Mouse (Mus musculus) ES-E14 (cell line): ENCODE measurements around the gene Zfp282. TPM values are rescaled to one million over a fixed set of nuclear protein-coding genes. Genes with fewer than 3 reads are reported as not detected.
A peak's percentile ranks its signal among the peaks of the same experiment; 100 is the strongest.

ENCODE experiments used
- DNase-seq: peaks from one replicate; pipeline ENCODE4 v3.0.0-alpha.2; 2013; ENCODE audit warnings: low read depth, low spot score
- H3K27ac ChIP-seq: 2 replicates; pipeline ENCODE4 v1.5.1; 2012; ENCODE audit warnings: low read depth, mild to moderate bottlenecking, low read length, moderate library complexity, mixed read lengths; ENCODE audit not compliant: poor library complexity, insufficient read depth, severe bottlenecking
- H3K36me3 ChIP-seq: 2 replicates; pipeline ENCODE4 v1.6.1; 2012; ENCODE audit warnings: mild to moderate bottlenecking, low read length, moderate library complexity, mixed read lengths; ENCODE audit not compliant: control insufficient read depth, poor library complexity, insufficient read depth, severe bottlenecking
- H3K4me1 ChIP-seq, 2 experiments: fragments of 150-350 bp in 1 of 2; sonication (generic) in 1 of 2; 2 replicates each; pipeline ENCODE4 v1.6.1; 2012; ENCODE audit warnings: low read length in 2 of 2, mild to moderate bottlenecking in 1 of 2, mixed read lengths in 1 of 2; ENCODE audit not compliant: control insufficient read depth in 2 of 2, insufficient read depth in 2 of 2, poor library complexity in 1 of 2
- H3K4me3 ChIP-seq, 2 experiments: fragments of 150-350 bp in 1 of 2; sonication (generic) in 1 of 2; 2 replicates each; pipeline ENCODE4 v1.5.1; 2012; ENCODE audit warnings: low read length in 2 of 2, low read depth in 1 of 2, mild to moderate bottlenecking in 1 of 2, mixed read lengths in 1 of 2; ENCODE audit not compliant: insufficient read depth in 1 of 2, poor library complexity in 1 of 2, severe bottlenecking in 1 of 2
- H3K9ac ChIP-seq: 2 replicates; pipeline ENCODE4 v1.6.1; 2012; ENCODE audit warnings: low read depth, mild to moderate bottlenecking, low read length, mixed read lengths; ENCODE audit not compliant: poor library complexity, insufficient read depth, severe bottlenecking
- H3K9me3 ChIP-seq: fragments of 150-350 bp; sonication (generic); 2 replicates; pipeline ENCODE4 v1.6.1; 2012; ENCODE audit warnings: low read depth, mild to moderate bottlenecking, low read length; ENCODE audit not compliant: control insufficient read depth, insufficient read depth
- CHD2 ChIP-seq: IDR thresholded peaks from 2 replicates; pipeline ENCODE4 v1.6.1; 2014; ENCODE audit warnings: mild to moderate bottlenecking, low read depth, low read length, inconsistent platforms
- HCFC1 ChIP-seq: IDR thresholded peaks from 2 replicates; pipeline ENCODE4 v1.6.1; 2012; ENCODE audit warnings: low read length, inconsistent platforms, borderline replicate concordance; ENCODE audit not compliant: insufficient read depth
- MAFK ChIP-seq: IDR thresholded peaks from 2 replicates; pipeline ENCODE4 v1.6.1; 2014; ENCODE audit warnings: mild to moderate bottlenecking, low read depth, low read length, inconsistent platforms; ENCODE audit not compliant: insufficient read depth
- ZC3H11A ChIP-seq: IDR thresholded peaks from 2 replicates; pipeline ENCODE4 v1.6.1; 2012; ENCODE audit warnings: low read depth, mild to moderate bottlenecking, inconsistent platforms, low read length, borderline replicate concordance
- ZNF384 ChIP-seq: IDR thresholded peaks from 2 replicates; pipeline ENCODE4 v1.6.1; 2012; ENCODE audit warnings: low read depth, low read length, inconsistent platforms
- in situ Hi-C, 2 experiments: fragments of 600-800 bp; cut with MboI; formaldehyde crosslinking; loops; one replicate each; pipeline ENCODE4 v1.15.1; 2025; ENCODE audit warnings: low sequenced_read_pairs in 2 of 2, inconsistent platforms in 1 of 2; ENCODE audit not compliant: unreplicated experiment in 2 of 2
- total RNA-seq: library from RNA; depleted of rRNA; stranded (reverse); fragments of 300-350 nt; gene quantifications from 2 replicates; pipeline ENCODE4 v1.2.3, GENCODE M21; 2012; rRNA removed

The Zfp282 gene
- total RNA-seq = 4.9 and 6.3 TPM in 2 replicates

GRCm38 (mm10) chr6:47877058-47877457 lies at the start of gene Zfp282:
Zfp282 (plus strand) TSS chr6:47877204.
- DNase-seq = no peak
- Histone ChIP-seq H3K9me3 (no peaks in the 10 kb centered on the region), H3K4me1 (no peaks in the 10 kb centered on the region), H3K36me3 (no peaks in the 10 kb centered on the region; the same call in 1 of the 2 replicates), H3K4me3 (peak within 1 kb of the TSS; percentile 92 to 97), H3K9ac (peak within 1 kb of the TSS; percentile 84), H3K27ac (no peak within 1 kb of the TSS; the same call in 1 of the 2 replicates)
- in situ Hi-C loops = no loop called here
- TF ChIP-seq ZC3H11A = no peak
- TF ChIP-seq HCFC1 = no peak
- no peak for TF ChIP-seq ZNF384
- no peak for TF ChIP-seq MAFK
- no peak for TF ChIP-seq CHD2

GRCm38 (mm10) chr6:47827462-47827861 lies 49.5 kb upstream of the Zfp282 start:
- DNase-seq = no peak
- no peaks in the 10 kb centered on the region for H3K9me3 ChIP-seq
- no peak overlapping the region for H3K9ac ChIP-seq
- H3K4me3 ChIP-seq = no peak overlapping the region
- no peaks in the 10 kb centered on the region for H3K36me3 ChIP-seq
- H3K4me1 ChIP-seq = peaks cover 11 to 15% of the 10 kb centered on the region in 2 experiments
- no peak overlapping the region for H3K27ac ChIP-seq
- in situ Hi-C loops = no loop called here
- TF ChIP-seq ZC3H11A (no peak), HCFC1 (no peak), CHD2 (no peak), MAFK (no peak)

GRCm38 (mm10) chr6:47828950-47829349 lies 48.1 kb upstream of the Zfp282 start:
- H3K4me3 ChIP-seq = peak overlapping the region in 1 of 2 experiments; percentile 94; a peak in 1 of 4 replicates
- no peak for DNase-seq
- H3K27ac ChIP-seq = no peak overlapping the region
- no peak overlapping the region for H3K9ac ChIP-seq
- H3K9me3 ChIP-seq = no peaks in the 10 kb centered on the region
- no peaks in the 10 kb centered on the region for H3K36me3 ChIP-seq
- H3K4me1 ChIP-seq = peaks cover 8% of the 10 kb centered on the region in 2 experiments
- in situ Hi-C loops = no loop called here
- no peak for TF ChIP-seq ZC3H11A

DNA sequence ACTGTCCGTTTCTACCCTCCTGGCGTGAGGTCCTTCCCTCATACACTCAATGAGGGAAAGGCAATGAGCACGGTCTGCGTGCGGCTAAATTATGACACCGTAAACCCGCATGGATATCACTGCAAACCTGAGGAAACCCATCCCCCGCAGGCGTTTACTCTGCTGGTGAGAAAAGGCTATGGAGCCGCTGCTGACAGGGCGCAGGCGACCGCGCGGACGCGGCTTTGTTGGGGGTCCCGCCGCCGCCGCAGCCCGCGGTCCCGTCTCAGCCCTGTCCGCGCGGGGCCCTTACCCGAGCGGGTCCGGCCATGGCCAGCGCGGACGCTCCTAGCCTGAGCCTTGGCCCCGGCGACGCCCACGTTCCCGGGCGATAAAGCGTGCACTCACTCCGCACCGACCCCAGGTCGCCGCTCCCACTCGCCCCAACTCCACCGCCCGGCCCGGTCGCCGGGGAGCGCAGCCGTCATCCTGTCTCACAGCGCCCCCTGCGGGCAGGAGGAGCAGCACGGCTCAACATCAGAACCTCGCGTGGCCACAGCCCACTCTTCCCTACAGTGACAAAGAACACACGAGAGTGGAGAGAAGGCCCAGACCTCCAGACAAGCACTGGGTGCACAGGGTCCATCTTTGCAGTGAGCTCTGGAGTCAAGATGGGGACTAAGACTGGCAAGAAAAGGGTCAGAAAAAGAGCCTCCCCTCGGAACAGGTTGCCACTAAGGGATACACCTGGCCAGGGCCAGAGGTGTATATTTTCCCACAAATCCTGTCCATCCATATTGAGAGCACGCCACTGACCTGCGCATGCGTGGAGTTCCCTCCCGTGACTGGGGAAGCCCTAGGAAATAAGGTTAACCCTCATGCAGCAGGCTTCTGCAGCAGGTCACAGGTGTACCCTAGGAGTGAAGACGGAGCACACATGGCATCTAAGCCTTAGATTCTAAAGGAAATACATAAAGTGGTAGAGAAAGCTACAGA lies 46.6 kb upstream of the Zfp282 start, which contains the start of gene Zfp786:
Zfp786 (minus strand) TSS at position 764 of the 975 bp plus-strand sequence.
- Histone ChIP-seq H3K9ac (peak within 1 kb of the TSS; percentile 78), H3K4me3 (peak within 1 kb of the TSS; percentile 81 to 94), H3K36me3 (no peaks in the 10 kb centered on the region), H3K9me3 (no peaks in the 10 kb centered on the region), H3K4me1 (peaks cover 0 to 4% of the 10 kb centered on the region in 2 experiments; a peak in 1 of 4 replicates), H3K27ac (no peak within 1 kb of the TSS)
- 0 out of 2 replicates have a peak, but pooled peaks have one; percentile 41 for TF ChIP-seq CHD2
- TF ChIP-seq MAFK = no peak
- in situ Hi-C loops = no loop called here
- DNase-seq = peak; percentile 86

GRCm38 (mm10) chr6:47832220-47832619 lies 44.8 kb upstream of the Zfp282 start:
- no peak for TF ChIP-seq CHD2
- TF ChIP-seq HCFC1 = no peak
- no peak for TF ChIP-seq ZNF384
- TF ChIP-seq ZC3H11A = no peak
- no peak for TF ChIP-seq MAFK

More at GRCm38 (mm10) chr6:47832220-47832619, 44.8 kb upstream of the Zfp282 start:
- Histone ChIP-seq H3K36me3 (no peaks in the 10 kb centered on the region), H3K9ac (no peak overlapping the region), H3K27ac (no peak overlapping the region), H3K9me3 (no peaks in the 10 kb centered on the region), H3K4me3 (no peak overlapping the region), H3K4me1 (peaks cover 0 to 6% of the 10 kb centered on the region in 2 experiments; a peak in 1 of 4 replicates)
- no peak for DNase-seq
- in situ Hi-C loops = no loop called here
